Mouse (Mus musculus): ENCODE data around the gene Btg2.

Btg2 gene

DNA sequence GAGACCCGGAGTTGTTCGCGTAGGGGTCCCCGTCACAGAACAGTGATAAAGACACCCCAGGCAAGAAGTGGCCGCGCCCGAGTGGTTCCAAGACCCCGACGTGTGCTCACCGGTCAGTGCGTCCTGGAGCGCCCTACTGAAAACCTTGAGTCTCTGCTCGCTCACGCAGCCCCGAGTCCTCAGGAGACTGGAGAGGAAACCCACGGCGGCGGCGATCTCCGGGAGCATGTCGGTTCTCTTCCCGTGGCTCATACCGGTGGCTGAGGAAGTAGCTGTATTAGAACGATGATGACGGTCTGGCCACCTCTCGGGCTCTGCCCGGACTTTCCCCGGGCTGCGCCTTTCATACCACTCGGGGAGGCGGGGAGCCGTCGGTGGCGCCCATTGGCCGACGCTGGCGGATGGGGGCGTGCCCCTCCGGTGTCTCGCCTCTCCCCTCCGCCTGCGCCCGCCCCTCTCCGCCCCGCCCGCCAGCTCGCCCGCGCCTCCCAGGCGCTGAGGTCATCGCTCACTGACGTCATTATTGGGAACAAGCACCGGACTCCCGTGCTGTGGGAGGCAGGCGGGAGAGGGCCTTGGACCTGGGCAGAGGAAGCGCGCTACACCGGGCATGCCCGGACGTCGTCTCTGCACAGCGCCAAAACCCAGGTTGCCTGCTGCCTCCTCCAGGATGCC is at the start of gene Btg2:
Gene Btg2, minus strand, starts transcription at position 319 of the 675 bp plus-strand sequence.
- peak; percentile 99 to 100 for DNase-seq (ENCODE audit: inconsistent age in 2 of 2, low spot score in 1 of 2)

DNA sequence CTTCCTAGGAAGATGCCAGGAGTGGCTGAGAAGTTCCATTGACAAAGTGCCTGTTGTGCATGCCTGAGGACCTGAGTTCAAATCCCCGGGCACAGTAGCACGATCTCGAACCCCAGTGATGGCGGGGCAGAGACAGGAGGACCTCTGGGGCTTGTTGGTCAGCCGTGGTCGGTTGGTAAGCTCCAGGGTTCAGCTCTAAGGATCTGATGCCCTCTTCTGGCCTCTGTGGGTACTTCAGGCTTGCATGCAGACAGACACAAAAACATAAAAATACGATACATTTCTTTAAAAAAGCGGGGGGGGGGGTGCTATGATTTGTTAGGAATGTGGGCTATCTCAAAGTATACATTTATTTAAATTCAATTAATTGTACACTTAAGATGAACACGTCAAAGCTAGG is 43.3 kb upstream of the Btg2 start:
- no peak for DNase-seq (ENCODE audit: inconsistent age in 2 of 2, low spot score in 1 of 2)

DNA sequence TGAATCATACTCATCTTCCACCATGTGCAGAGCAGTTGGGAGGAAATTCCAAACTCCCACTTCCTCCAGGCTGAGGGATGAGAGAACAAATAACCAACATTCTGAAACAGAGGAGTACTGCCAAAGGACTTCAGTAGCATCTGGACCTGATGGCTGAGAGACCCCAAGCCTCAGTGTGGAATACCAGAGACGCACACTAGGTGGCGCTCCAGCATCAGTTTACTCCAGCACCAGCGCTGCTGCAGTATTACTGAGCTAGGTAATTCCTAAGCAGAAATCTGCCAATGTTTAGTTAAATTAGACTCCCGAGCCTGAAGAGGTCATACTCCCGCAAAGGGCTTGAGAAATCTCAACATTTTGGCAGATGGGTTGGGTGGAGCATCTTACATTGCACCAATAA is 41.3 kb upstream of the Btg2 start:
- DNase-seq (ENCODE audit: inconsistent age in 2 of 2, low spot score in 1 of 2): peak; percentile 78 to 93

DNA sequence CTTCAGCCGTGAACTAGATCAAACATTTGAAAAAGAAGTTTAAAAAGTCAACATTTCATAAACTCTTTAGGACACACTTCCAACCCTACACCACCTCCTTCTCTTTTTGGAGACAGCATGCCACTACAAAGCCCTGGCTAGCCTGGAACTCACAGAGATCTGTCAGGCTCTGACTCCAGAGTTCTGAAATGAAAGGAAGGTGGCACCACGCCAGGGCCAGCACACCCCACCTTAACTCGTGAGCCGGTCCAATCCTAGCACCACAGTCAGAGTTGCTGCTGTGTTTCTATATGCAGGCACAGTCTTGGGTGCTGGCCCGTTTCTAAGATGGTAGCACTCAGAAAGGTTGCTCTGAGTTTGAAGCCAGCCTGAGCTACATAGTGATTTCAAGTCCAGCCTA is 38.2 kb upstream of the Btg2 start:
- DNase-seq (ENCODE audit: inconsistent age in 2 of 2, low spot score in 1 of 2): no peak

DNA sequence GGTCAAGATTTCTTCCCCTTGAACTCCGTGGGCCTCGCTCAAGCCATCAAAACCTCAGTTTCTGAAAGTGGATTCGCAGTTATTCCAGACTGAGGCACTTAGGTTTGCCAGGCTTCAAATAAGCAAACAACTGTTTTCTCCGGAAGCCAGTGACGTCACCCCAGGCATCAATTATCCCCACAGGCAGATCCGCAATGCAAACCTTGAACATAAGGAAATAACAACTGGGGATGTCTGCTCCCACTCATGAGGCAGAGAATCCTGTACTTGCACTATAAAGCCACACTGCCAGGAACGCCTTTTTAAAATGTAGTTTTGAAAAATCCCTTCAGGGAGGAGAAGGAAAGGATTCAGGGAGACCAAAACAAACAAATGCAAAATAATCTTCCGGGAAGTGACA is 36.5 kb upstream of the Btg2 start:
- peak in 1 of 2 experiments; percentile 18 for DNase-seq (ENCODE audit: inconsistent age in 2 of 2, low spot score in 1 of 2)

DNA sequence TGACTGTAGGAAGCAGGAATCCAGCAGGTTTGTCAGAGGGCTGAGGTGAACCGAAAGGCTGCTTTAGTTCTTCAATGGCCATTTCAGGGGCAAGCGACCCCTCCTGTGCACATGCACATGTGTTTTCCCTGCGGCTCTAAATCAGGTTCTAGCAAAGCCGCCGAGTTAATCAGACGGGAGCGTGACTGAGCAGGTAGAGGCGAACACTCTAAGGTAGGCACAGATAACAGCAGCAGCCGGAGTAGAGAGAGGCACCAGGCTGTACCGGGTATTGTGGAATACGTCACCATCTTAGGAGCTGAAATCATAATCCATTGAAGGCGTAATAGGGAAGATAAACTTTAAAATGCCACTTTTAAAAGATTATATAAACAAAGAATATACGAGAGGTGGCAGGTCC is 35.8 kb upstream of the Btg2 start:
- DNase-seq (ENCODE audit: inconsistent age in 2 of 2, low spot score in 1 of 2): peak in 1 of 2 experiments; percentile 16

DNA sequence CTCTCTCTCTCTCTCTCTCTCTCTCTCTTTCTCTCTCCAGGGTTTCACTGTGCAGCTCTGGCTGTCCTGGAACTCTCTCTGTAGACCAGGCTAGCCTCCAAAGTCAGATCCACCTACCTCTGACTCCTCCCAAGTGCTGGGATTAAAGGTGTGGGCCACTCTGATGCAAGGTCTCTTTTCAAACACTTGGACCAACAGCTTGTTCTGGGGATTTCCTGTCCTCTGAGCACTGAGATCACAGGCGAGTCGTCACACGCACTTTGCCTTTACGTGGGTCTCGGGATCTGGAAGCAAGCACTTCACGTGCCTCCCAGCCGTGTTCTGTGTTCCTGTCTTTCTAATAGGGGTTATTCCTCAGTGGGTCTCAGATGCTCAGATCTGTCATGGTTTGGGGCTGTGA is 35.1 kb upstream of the Btg2 start:
- DNase-seq (ENCODE audit: inconsistent age in 2 of 2, low spot score in 1 of 2): no peak

DNA sequence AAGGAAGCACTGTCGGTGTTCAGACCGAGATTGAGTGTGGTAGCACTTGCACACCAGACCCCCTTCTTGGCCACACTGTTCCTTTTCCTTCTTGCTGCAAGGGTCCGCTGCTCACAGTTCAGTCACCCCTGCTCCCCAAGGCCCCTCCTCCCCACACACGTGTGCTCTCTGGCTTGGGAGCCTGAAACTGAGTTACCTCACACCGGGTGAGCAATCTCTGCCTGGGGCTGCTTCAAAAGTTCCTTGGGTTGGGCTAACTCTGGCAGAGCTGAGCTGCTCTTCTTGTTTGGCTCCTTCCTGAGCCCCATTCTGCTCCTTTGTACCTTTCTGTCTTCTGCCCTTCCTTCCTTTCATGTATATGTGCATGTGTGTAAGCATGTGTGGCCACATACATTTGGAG is 34.6 kb upstream of the Btg2 start:
- peak in 1 of 2 experiments; percentile 15 for DNase-seq (ENCODE audit: inconsistent age in 2 of 2, low spot score in 1 of 2)

DNA sequence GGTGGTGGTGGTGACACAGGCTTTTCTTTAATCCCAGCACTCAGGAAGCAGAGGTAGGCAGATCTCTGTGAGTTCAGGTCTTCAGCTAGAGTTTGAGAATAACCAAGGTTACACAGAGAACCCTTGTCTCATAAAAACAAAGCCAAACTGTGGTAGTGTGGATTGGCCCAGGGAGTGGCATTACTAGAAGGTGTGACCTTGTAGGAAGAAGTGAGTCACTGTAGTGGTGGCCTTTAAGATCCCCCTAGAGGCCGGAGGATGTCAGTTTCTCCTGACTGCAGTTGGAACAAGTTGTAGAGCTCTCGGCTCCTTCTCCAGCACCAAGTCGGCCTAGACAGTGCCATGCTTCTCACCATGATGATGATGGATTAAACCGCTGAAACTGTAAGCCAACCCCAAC is 32.1 kb upstream of the Btg2 start, which contains the start of gene Chit1:
Gene Chit1, plus strand, starts transcription at position 264 of the 400 bp plus-strand sequence.
- DNase-seq (ENCODE audit: inconsistent age in 2 of 2, low spot score in 1 of 2): peak; percentile 55 to 72

DNA sequence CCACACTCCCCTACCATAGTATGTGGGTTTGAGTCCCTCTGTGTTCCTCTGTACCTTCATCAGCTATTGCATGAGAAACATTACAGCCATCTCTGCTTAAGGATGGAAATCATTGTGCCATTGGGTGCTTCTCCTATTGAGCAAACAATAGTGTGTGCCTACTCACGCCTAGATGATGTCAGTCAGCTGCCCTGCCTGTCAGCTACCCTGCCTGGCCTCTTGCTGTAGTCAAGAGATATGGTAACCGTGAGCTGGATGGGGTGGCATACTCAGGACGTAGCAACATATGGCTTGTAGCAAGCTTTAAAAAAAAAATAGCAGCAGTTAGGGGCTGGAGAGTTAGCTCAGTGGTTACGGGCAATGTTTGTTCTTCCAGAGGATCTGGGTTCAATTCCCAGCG is 31.5 kb upstream of the Btg2 start:
- peak in 1 of 2 experiments; percentile 31 for DNase-seq (ENCODE audit: inconsistent age in 2 of 2, low spot score in 1 of 2)

DNA sequence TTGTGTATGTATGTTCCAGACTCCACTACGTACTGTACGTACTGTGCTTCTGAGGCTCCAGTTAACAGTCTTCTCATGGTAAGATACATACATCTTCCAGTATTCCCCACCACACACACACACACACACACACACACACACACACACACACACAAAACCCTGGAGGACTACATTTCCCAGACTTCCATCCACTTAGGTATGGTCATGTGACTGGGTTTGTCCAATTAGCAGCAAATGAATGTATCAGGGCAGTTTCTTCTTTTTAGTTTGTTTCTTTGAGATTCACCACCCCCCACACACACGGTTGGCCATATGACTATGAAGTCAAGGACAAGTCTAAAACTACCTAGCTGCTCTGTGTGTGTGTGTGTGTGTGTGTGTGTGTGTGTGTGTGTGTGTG is 31.1 kb upstream of the Btg2 start:
- DNase-seq (ENCODE audit: inconsistent age in 2 of 2, low spot score in 1 of 2): peak in 1 of 2 experiments; percentile 40

DNA sequence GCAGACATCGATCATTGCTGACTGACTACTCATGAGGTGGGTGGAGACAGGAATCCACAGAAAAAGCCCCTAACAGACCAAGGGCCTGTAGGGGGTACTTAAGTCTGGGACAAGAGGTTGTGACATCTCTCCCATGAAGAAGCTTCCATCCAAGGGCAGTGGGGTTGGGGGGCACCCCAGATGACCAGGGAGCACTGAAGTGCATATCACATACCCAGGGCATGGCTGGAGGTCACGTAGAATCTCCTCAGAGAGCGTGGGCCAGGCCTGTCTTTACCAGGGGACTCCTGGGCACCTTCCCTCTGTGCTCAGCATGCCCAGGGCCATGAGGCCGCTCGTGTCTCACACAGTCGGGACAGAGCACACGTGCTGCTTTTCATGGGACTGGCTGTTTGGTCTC is 28.9 kb upstream of the Btg2 start:
- no peak for DNase-seq (ENCODE audit: inconsistent age in 2 of 2, low spot score in 1 of 2)

DNA sequence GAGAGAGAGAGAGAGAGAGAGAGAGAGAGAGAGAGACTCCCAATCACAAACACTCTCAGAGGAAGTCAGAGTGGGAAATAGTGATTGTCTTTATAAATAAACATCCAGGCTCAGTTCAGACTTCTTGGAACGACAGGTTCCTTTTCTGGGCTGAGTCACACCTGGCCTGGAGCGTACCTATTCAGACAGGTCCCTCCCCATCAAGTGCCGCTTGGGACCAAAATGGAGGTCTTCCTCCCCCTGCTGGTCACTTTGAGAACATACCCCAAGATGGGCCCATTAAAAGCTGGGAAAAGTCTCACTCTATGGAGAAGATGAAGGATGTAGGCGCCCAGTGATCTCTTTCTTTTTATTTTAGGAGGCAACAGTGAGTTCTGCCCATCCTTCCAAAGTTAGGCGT is 27.8 kb upstream of the Btg2 start:
- peak; percentile 67 to 91 for DNase-seq (ENCODE audit: inconsistent age in 2 of 2, low spot score in 1 of 2)

DNA sequence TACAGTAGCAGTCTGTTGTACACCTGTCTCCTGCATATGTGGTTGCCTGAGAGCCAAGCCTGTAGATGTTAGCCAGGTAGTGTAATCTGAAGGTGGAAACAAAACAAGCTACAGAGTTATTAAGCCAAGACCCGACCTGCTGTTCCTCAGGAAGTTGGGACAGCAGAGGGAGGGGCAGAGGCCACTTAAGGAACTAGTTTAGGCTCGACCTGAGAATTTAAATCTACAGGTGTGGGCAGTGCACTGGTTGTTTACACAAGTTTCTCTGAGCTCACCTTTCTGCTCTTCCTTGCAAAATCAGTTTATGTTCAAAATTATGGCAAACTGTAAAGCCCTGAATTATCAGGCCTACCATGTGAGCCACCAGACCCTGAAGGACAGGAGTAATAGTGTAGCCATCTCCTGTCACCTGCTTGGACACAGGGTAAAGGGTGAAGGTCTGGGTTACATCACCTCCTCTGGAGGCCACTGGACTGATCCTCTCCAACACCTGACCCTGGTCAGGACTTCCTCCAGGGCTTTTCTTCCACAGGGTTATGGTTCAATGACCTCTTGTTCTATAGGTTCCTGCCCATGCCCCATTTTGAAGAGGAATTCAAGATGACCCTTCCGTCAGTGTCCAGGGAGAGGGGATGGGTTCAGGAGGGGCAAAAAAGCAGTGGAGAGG is 27.0 kb upstream of the Btg2 start:
- DNase-seq (ENCODE audit: inconsistent age in 2 of 2, low spot score in 1 of 2): peak; percentile 7 to 42

DNA sequence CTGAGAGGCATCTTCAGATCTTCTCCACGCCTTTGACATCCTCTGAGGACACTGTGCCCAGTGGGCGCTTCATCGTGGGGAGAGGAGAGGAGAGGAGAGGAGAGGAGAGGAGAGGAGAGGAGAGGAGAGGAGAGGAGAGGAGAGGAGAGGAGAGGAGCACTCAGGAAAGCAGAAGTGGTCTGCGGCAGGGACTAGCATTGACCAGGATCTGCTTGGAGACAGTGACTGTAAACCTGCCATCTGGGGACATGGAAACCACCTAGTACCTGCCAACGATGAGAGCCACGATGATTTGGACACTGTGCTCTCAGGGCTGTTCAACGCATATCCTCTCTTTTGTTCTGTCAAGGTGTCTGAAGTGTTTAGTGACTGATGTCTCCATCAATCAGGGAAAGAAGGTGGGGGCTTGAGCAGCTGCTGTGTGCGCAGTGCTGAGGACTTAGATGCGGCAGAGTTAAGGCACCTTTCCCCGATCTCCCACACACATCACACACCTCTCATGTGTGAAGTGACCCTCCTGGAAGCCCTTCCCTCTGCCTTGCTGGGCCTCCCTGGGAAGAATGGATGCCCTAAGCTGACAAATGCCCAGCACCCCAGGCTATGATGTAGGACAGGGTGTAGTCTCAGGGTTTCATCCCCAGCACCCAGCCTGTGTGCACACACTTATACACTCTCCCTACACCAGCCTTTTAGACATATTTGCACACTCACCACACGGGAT is 26.3 kb upstream of the Btg2 start:
- peak; percentile 12 to 37 for DNase-seq (ENCODE audit: inconsistent age in 2 of 2, low spot score in 1 of 2)

DNA sequence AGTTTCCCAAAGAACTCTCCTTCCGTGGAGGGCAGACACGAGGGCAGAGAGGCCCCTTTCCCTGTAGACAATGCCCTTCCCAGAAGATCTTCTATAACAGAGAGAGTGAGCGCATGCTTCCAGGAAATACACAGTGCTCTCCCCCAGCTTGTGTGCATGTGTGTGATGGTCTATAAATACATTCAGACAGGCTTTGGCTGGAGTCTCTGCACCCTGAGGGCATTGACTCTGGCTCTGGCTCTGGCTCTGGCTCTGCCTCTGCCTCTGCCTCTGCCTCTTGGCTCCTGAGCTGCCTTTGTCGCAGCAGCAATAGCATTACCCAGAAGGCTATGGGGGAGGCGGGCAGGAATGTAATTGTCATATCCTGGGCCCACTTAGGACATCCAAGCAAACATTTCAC is 24.9 kb upstream of the Btg2 start:
- peak; percentile 31 to 45 for DNase-seq (ENCODE audit: inconsistent age in 2 of 2, low spot score in 1 of 2)

DNA sequence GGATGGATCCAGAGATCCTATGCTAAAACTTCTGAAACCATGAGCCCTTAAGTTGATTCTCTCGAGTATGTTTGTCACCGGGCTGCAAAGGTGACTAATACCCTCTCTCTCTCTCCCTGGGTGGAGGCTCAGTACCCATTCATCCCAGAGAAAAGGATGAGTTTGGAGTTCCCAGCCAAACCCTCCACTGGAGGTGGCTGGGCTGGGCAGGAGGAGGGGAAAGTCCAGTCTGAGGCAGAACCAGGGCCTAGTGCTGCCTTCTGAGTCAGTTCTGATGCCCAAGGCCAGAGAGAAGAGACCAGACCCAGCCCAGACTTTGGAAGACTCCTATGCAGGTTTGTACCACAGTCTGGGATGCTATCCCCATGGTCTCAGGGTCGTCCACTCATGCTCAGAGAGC is 22.7 kb upstream of the Btg2 start:
- peak; percentile 45 to 50 for DNase-seq (ENCODE audit: inconsistent age in 2 of 2, low spot score in 1 of 2)

DNA sequence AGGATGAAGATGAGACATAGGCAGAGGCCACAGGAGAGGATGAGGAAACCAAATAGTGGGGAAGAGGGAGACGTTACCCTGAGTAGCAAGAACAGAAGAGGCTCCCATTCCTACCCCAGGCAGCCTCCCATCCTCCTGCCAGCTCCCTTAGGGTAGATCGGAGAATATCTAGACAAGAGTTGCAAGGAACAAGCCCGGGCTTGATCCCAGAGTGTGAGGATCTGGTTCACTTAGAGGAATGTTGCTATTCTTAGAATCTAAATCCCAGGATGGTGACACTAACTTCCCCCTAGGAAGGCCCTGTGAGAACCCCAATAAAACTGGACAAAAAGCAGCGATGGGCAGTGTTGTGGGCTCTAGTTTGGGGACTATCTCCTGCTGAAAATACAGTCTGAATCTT is 22.0 kb upstream of the Btg2 start:
- DNase-seq (ENCODE audit: inconsistent age in 2 of 2, low spot score in 1 of 2): peak; percentile 18 to 37

DNA sequence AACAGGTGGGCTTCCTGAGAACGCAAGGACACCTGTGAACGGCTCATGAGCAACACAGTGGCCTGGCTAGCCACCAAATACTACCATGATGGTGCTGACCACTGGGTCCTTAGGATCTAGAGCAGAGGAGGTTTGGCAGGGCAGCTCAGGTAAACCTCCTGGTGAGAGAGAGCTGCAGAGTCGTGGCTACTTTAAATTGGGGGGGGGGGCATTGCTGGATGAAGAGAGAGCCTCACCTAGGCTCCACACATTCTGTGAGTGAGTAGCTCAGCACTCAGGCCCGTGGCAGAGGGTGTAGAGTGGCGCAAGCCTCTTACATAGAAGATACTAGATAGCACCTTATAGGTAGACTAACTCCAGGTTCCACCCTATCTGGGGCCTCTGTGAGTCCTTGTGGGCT is 21.5 kb upstream of the Btg2 start:
- DNase-seq (ENCODE audit: inconsistent age in 2 of 2, low spot score in 1 of 2): no peak

DNA sequence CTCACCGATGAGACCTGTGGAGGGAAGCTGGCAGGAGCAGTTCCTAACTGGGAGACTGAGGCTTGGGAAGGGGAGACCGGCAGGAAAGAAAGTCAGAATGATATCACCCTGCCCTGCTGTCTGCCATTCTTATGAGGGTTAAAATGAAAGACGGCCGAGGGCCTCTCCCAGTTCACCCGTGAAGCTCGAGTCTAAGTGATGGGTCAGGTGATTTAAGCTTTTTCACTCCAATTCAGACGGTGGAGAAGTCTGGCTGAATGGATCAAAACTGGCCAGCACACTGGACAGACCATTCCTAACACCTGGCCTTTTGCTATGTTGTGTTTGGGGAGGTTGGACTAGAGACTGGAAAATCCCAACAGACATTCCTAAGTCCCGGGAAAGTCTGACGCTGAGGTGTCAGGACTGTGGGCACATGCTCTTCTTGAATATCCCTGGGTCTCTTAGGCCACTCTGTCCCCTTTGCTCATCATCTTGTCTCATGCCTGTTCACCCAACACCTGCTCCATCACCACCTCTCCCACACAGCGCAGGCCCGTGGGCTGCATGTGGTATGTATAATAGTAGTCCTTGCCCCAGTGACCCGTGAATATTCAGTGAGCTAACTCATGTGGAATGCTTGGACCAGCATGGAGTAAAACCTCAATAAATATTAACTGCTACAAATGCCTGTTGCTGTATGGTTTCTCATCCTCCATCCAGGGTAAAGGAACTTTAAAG is 20.8 kb upstream of the Btg2 start:
- peak in 1 of 2 experiments; percentile 50 for DNase-seq (ENCODE audit: inconsistent age in 2 of 2, low spot score in 1 of 2)

Data from adrenal gland, adult (tissue).